Mouse (Mus musculus) forebrain, embryonic 12.5 days (tissue): ENCODE measurements around the gene Abcf2. TPM values are rescaled to one million over a fixed set of nuclear protein-coding genes. Genes with fewer than 3 reads are reported as not detected.
"Not testable (repeated sequence)": the region's sequence is repeated elsewhere in the genome, so short reads cannot be mapped to it uniquely, and the experiment has no call there.

Source experiments
- ATAC-seq: fragments of 200-750 bp; cut with Nextera tagmentation; 2 replicates; pipeline ENCODE4 v1.8.0; 2017; ENCODE audit warnings: moderate TSS enrichment; ENCODE audit not compliant: low FRiP score
- H3K27ac ChIP-seq: fragments of 300-500 bp; sonication (generic); 2 replicates; pipeline ENCODE4 v1.5.1; 2016; ENCODE audit warnings: mild to moderate bottlenecking
- H3K27me3 ChIP-seq: fragments of 300-500 bp; sonication (generic); 2 replicates; pipeline ENCODE4 v1.6.1; 2016; ENCODE audit warnings: mild to moderate bottlenecking
- H3K36me3 ChIP-seq: fragments of 300-500 bp; sonication (generic); replicated peaks from 2 replicates; pipeline ENCODE4 v1.6.1; 2016; ENCODE audit warnings: mild to moderate bottlenecking
- H3K4me1 ChIP-seq: fragments of 300-500 bp; sonication (generic); 2 replicates; pipeline ENCODE4 v1.6.1; 2016
- H3K4me2 ChIP-seq: fragments of 300-500 bp; sonication (generic); 2 replicates; pipeline ENCODE4 v1.6.1; 2016; ENCODE audit warnings: mild to moderate bottlenecking, moderate library complexity
- H3K4me3 ChIP-seq: fragments of 300-500 bp; sonication (generic); replicated peaks from 2 replicates; pipeline ENCODE4 v1.5.1; 2016; ENCODE audit warnings: mild to moderate bottlenecking
- H3K9ac ChIP-seq: fragments of 300-500 bp; sonication (generic); 2 replicates; pipeline ENCODE4 v1.6.1; 2016; ENCODE audit warnings: mild to moderate bottlenecking
- H3K9me3 ChIP-seq: fragments of 300-500 bp; sonication (generic); 2 replicates; pipeline ENCODE4 v1.6.1; 2016
- WGBS: fragments of 180-500 bp; shearing (Covaris S2); methylation state at CpG from one replicate; pipeline ENCODE4 v1.1.7; 2016; 5-methylcytosine and 5-hydroxymethylcytosine counted together
- polyA plus RNA-seq: library from polyadenylated mRNA; unstranded; fragments of >200 nt; fragmentation: Nextera tagmentation; extraction: Ambion mirVana; gene quantifications from 2 replicates; pipeline ENCODE4 v1.2.1, GENCODE M21; 2016

Abcf2 gene
- polyA plus RNA-seq, 1 experiment from 2014 or later = 142 TPM

DNA sequence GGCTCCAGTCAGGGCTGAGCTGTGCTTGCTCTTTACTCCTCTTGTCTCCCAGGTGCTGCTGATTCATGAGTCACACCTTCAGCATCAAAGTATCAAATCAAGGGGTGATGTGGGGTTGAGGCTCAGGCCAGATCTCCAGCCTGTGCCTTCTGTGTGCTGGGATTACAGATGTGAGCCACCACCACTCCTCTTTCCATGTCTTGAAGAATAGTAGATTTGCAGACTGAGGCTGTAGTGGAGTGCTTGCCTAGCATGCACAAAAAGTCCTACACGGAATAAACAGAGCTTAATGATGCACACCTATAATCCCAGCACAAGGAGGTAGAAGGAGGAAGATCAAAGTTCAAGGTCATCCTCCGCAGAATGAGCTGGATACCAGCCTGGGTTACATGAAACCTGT lies 20.6 kb downstream of the Abcf2 start, which contains the start of gene 4931409K22Rik:
4931409K22Rik (minus strand) TSS at position 101 of the 400 bp plus-strand sequence.
- no peaks in the 10 kb centered on the region for H3K36me3 ChIP-seq
- 76% methylated on average over 2 of the region's 2 CpGs for WGBS
- no peak within 1 kb of the TSS for H3K9ac ChIP-seq
- H3K9me3 ChIP-seq = no peaks in the 10 kb centered on the region
- no peak within 1 kb of the TSS for H3K4me2 ChIP-seq
- peaks cover 2% of the 10 kb centered on the region; the same call in 1 of the 2 replicates for H3K4me1 ChIP-seq
- H3K4me3 ChIP-seq = no peak within 1 kb of the TSS
- ATAC-seq = no peak
- H3K27me3 ChIP-seq = no peaks in the 10 kb centered on the region
- H3K27ac ChIP-seq = no peak within 1 kb of the TSS

DNA sequence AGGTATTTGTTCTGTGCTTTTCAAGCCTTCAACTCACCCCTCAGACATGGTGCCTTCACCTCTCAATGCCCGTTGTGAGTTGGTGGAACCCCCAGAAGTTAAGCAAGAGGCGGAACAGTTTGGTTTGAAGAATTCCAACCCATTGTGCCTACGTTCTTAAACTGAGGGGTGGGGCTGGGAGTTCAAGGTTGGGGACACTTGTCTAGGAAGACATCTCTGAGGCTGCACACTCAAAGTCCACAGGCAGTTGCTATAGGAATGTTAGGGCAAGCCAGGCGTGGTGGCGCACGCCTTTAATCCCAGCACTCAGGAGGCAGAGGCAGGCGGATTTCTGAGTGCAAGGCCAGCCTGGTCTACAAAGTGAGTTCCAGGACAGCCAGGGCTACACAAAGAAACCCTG lies 21.9 kb downstream of the Abcf2 start:
- H3K9ac ChIP-seq, H3K36me3 ChIP-seq, H3K9me3 ChIP-seq, H3K27ac ChIP-seq, ATAC-seq, H3K27me3 ChIP-seq, H3K4me2 ChIP-seq, H3K4me3 ChIP-seq: not testable (repeated sequence)
- WGBS = 92% methylated on average over 7 of the region's 7 CpGs
- H3K4me1 ChIP-seq = peaks cover 16% of the 10 kb centered on the region

DNA sequence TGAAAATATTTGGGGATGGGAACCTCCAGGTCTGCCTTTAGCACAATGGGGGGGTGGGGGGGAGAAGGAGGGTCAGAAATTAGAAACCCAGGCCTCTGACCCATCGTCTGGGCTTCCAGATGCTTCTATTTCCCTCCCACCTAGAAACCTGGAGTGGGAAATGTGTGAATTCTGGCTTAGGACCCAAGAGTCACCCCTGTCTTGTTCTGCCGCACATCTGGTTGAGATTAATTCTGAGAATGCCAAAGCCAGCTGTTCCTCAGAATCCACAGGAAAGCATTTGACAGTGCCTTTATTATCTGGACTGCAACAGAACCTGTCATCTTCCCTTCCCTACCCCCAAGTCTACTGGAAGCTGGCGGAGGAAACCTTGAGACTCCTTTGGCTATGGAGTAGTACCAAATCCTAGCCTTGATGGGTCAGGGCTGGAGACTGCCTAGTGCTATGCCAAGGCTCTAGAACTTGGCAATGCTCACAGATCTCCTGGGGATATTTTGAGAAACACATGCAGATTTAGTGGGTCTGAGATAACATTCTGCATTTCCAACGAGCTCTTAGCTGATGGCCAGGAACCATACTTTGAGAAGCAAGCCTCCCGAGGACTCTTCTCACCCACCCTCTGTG lies 23.5 kb downstream of the Abcf2 start:
- Histone ChIP-seq H3K4me2 (no peak overlapping the region), H3K36me3 (no peaks in the 10 kb centered on the region), H3K27ac (no peak overlapping the region), H3K4me3 (no peak overlapping the region), H3K4me1 (peaks cover 18% of the 10 kb centered on the region), H3K9me3 (no peaks in the 10 kb centered on the region), H3K27me3 (peaks cover 6% of the 10 kb centered on the region; the same call in 1 of the 2 replicates), H3K9ac (no peak overlapping the region)
- WGBS = 74% methylated on average over 5 of the region's 5 CpGs
- no peak for ATAC-seq

DNA sequence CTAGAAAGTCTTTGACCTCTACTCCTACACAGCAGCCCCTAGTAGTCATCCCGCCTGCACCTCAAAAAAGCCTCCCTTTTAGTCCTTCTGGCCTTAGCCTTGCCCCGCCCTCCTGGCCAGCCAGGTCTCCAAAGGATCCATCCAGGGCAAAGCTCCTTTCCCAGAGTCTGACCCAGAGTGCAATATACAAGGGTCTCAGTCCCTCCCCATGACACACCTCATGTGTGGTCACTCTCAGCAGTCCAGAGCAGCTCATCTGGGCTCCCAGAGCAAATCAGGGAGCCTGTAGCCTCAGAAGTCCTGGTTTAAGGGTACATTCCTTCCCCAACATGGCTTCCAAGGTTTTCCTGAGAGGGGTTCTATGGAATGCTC lies 26.0 kb downstream of the Abcf2 start:
- Histone ChIP-seq H3K9ac (0 out of 2 replicates have a peak overlapping the region, but pooled peaks have one; percentile 5), H3K4me2 (peak overlapping the region; percentile 46), H3K9me3 (no peaks in the 10 kb centered on the region), H3K36me3 (no peaks in the 10 kb centered on the region), H3K27me3 (peaks cover 6% of the 10 kb centered on the region; the same call in 1 of the 2 replicates), H3K4me3 (0 out of 2 replicates have a peak overlapping the region, but pooled peaks have one; percentile 4), H3K27ac (peak overlapping the region; percentile 63), H3K4me1 (peaks cover 18% of the 10 kb centered on the region)
- ATAC-seq = no peak
- 37% methylated on average over 2 of the region's 2 CpGs for WGBS

DNA sequence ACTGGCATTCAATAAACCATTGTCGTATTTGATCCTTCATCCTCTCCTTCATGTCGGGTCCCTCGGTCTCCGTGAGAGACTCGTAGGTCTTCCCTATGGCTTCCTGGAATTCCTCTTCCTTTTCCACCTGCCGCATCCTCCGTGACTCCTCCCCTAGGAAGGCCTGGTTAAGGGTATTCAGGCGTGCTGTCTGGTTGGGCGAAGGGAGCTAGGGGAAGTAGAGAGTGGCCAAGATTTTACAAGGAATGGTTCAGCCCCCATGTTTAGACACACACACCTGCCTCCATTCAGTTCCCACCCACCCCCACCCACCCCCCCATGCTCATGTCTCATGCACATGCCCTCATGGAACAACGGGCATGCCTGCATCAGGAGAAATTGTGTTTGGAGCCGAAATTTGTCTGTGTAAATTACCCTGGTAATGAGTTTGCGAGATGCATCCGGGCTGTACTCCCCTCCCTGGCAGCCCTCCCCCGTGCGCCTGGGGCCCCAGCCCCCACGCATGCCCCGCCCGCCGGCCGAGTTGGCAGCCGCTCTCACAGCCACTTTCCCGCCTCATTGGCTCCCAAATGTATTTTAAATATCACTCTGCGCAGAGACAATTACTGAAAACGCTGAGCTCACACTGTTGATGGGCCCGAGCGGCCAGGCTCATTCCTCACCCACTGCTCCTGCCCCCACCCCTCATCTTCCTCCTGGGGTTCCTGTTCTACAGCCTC lies 26.5 kb downstream of the Abcf2 start:
- H3K4me1 ChIP-seq = peaks cover 18% of the 10 kb centered on the region
- WGBS = 30% methylated on average over 26 of the region's 26 CpGs
- H3K36me3 ChIP-seq = no peaks in the 10 kb centered on the region
- peak overlapping the region; percentile 63 for H3K27ac ChIP-seq
- H3K4me2 ChIP-seq = peak overlapping the region; percentile 46
- 0 out of 2 replicates have a peak overlapping the region, but pooled peaks have one; percentile 5 for H3K9ac ChIP-seq
- peak; percentile 86 for ATAC-seq
- H3K4me3 ChIP-seq = peak overlapping the region; percentile 4; the same call in 1 of the 2 replicates
- H3K9me3 ChIP-seq = no peaks in the 10 kb centered on the region
- H3K27me3 ChIP-seq = peaks cover 6% of the 10 kb centered on the region; the same call in 1 of the 2 replicates

DNA sequence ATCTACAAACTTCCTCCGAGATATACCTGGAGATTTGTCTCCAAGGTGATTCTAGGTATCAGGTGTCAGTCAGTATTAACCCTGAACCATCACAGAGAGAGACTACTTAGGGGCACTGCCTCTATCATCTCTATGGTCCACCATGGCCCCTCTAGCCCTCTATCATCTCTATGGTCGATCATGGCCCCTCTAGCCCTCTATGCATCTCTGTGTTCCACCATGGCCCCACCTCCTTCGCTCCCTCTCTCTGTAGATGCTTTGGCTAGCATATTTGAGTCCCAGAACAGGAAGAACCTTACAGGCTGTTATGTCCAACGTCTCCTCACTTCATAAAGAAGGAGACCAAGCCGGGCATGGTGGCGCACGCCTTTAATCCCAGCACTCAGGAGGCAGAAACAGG lies 34.6 kb downstream of the Abcf2 start:
- ATAC-seq = no peak
- H3K4me1 ChIP-seq = peaks cover 7% of the 10 kb centered on the region; the same call in 1 of the 2 replicates
- H3K36me3 ChIP-seq = no peaks in the 10 kb centered on the region
- H3K4me3 ChIP-seq = no peak overlapping the region
- H3K9me3 ChIP-seq = no peaks in the 10 kb centered on the region
- no peak overlapping the region for H3K27ac ChIP-seq
- no peak overlapping the region for H3K9ac ChIP-seq
- no peak overlapping the region for H3K4me2 ChIP-seq
- 0 out of 2 replicates have a peak, but pooled peaks cover 4% of the 10 kb centered on the region for H3K27me3 ChIP-seq
- 80% methylated on average over 7 of the region's 7 CpGs for WGBS

DNA sequence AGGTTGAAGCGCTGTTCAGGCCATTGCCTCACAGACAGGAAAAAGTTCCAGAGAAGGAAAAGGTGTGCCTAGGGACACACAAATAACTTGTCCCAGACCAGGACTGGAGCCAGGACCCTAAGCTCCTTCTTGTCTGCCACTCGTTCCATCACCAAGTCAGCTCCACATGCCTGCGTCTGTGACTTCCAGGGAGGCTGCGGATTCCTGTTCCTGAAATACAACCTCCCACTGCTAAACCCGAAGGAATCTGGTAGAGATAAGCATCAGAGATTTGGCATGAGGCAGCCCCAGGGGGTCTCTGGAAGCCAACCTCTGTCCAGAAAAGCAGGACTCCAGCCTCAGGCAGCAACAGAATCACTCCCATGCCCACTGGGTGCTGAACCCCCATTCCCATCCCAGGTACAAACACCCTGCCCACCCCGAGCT lies 36.1 kb downstream of the Abcf2 start:
- H3K4me2 ChIP-seq = no peak overlapping the region

DNA sequence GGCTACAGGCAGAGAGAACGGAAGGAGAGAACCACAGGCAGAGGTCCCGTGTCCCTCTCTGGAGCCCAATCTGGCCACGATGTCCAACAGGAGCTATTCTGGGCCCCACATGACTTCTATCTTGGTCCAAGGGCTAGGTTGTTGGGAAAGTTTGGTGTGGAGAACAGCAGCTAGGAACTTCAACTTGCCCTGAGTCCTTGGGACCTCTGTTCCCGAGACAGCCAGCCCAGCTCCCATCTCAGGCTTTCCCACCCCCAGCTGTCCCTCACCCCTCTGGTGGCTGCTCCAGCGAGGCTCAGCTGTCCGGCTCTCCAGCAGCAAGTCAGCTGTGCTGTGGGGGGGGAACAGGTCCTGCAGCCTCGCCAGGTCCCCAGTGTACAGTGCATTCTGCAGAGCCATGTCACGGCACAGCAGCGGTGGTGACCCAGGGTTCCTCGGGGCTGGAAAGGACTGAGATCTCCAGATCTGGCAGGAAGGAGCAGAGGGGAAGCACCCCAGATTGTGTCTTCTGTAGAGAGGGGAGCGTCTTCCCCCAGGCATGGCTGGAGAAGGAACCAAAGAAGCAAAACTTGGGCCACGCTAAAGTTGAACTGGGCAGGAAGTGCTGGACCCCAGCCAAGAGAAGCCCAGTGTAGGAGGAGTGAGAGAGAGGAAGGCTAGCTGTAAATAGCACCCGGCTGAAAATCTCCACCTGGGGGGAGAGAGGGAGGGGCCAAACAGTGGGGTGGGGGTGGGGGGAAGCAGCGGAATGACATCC lies 36.7 kb downstream of the Abcf2 start, which contains the start of gene Asb10:
Asb10 (minus strand) TSS at position 592 of the 757 bp plus-strand sequence.
- H3K27me3 ChIP-seq = 0 out of 2 replicates have a peak, but pooled peaks cover 4% of the 10 kb centered on the region
- H3K9ac ChIP-seq = no peak within 1 kb of the TSS
- H3K27ac ChIP-seq = no peak within 1 kb of the TSS
- H3K4me1 ChIP-seq = peaks cover 10% of the 10 kb centered on the region; the same call in 1 of the 2 replicates
- no peaks in the 10 kb centered on the region for H3K9me3 ChIP-seq
- H3K4me2 ChIP-seq = no peak within 1 kb of the TSS
- no peaks in the 10 kb centered on the region for H3K36me3 ChIP-seq
- WGBS = 55% methylated on average over 14 of the region's 14 CpGs
- H3K4me3 ChIP-seq = no peak within 1 kb of the TSS
- ATAC-seq = no peak

More for the DNA sequence above, 36.1 kb downstream of the Abcf2 start:
- Histone ChIP-seq H3K27me3 (0 out of 2 replicates have a peak, but pooled peaks cover 4% of the 10 kb centered on the region), H3K36me3 (no peaks in the 10 kb centered on the region), H3K4me3 (no peak overlapping the region), H3K9ac (no peak overlapping the region), H3K27ac (no peak overlapping the region), H3K9me3 (no peaks in the 10 kb centered on the region), H3K4me1 (peaks cover 10% of the 10 kb centered on the region; the same call in 1 of the 2 replicates)
- 49% methylated on average over 6 of the region's 6 CpGs for WGBS
- ATAC-seq = no peak

DNA sequence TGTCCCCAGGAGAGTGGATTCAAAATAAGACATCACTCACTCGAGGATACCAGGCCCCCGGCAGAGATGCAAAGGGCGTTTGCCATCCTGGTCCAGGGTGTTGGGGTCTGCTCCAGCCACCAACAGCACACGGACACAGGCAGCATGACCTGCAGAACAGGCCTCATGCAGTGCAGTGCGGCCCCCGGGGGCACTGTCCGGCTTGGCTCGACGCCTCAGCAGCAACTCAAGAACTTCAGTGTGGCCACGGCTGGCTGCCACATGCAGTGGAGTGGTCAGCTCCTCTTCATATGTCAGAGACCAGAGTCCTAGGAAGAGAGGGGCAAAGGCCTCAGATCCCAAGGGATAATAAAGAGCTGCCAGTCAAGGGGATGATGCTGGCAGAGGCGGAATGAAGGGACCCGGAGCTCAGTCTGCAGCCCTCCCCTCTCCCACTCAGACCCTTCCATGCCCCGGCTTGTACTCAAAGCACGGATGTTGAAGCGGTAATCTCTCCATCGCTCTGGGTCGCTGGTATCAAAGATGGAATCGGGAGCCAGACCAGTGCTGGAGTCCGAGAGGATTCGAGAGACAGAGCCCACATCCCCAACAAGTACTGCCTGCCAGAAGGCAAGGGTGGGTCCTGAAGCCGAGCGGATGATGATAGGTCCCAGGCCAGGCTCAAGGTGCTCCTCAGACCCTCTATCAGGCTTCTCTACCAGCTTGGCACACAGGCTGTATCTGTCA lies 37.5 kb downstream of the Abcf2 start:
- H3K4me2 ChIP-seq = no peak overlapping the region
- ATAC-seq = no peak
- H3K9me3 ChIP-seq = no peaks in the 10 kb centered on the region
- H3K36me3 ChIP-seq = no peaks in the 10 kb centered on the region
- peaks cover 7% of the 10 kb centered on the region; the same call in 1 of the 2 replicates for H3K27me3 ChIP-seq
- WGBS = 79% methylated on average over 22 of the region's 22 CpGs
- no peak overlapping the region for H3K27ac ChIP-seq
- H3K4me3 ChIP-seq = no peak overlapping the region
- no peak overlapping the region for H3K9ac ChIP-seq
- peaks cover 10% of the 10 kb centered on the region; the same call in 1 of the 2 replicates for H3K4me1 ChIP-seq

DNA sequence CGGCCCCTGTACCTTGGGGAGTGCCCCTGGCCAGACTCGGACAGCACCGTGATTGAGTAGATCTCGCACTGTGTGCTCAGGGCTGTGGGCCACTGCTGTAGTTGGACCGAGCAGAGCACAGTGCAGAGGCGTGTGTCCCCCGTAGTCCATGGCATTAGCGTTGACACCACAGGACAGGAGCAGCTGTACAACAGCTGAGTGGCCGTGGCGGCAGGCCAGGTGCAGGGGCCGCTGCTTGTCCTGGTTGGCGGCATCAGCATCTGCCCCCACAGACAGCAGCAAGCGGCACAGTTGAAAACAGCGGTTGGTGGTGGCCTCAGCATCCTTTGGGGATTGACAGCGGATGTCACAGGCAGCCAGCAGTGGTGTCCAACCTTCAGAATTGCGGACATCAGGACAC lies 39.6 kb downstream of the Abcf2 start:
- H3K4me2 ChIP-seq = no peak overlapping the region
- peaks cover 10% of the 10 kb centered on the region; the same call in 1 of the 2 replicates for H3K4me1 ChIP-seq
- no peaks in the 10 kb centered on the region for H3K36me3 ChIP-seq
- WGBS = 68% methylated on average over 16 of the region's 16 CpGs
- H3K27ac ChIP-seq = no peak overlapping the region
- ATAC-seq = no peak
- H3K4me3 ChIP-seq = no peak overlapping the region
- no peaks in the 10 kb centered on the region for H3K9me3 ChIP-seq
- no peak overlapping the region for H3K9ac ChIP-seq
- H3K27me3 ChIP-seq = peaks cover 23% of the 10 kb centered on the region

DNA sequence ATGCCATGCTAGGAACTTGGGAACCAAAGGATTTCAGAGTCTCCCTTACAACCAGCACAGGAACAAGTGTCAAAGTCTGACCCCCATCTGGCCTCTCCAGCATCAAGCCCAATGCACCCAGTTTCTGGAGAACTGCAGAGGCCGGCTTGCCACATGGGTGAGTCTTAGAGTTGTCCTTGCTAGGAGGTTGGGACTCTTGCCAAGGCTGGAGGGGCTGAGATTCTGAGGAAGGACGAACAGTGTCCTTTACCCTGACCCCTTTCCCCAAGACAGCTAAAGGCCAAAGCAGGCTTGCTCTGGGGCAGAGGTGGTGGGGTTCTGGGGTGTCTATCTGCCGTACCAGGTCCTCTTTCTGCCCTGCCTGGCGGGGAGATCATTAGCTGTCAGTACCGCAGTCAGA lies 40.8 kb downstream of the Abcf2 start:
- 0 out of 2 replicates have a peak overlapping the region, but pooled peaks have one; percentile 13 for H3K27ac ChIP-seq

More for the DNA sequence above, 40.8 kb downstream of the Abcf2 start:
- Histone ChIP-seq H3K4me2 (no peak overlapping the region), H3K4me1 (peaks cover 10% of the 10 kb centered on the region; the same call in 1 of the 2 replicates), H3K4me3 (no peak overlapping the region), H3K9ac (no peak overlapping the region), H3K9me3 (no peaks in the 10 kb centered on the region), H3K27me3 (peaks cover 32% of the 10 kb centered on the region), H3K36me3 (no peaks in the 10 kb centered on the region)
- 63% methylated on average over 5 of the region's 5 CpGs for WGBS
- ATAC-seq = no peak
